Mouse (Mus musculus): ENCODE data around the gene Tmem108. TPM values are rescaled to one million over a fixed set of nuclear protein-coding genes. Genes with fewer than 3 reads are reported as not detected.
A peak's percentile ranks its signal among the peaks of the same experiment; 100 is the strongest.

Gene Tmem108
- total RNA-seq (2021) = not detected
- long read RNA-seq, experiment 1 = 0 reads
- long read RNA-seq, experiment 2 = 0 reads

DNA sequence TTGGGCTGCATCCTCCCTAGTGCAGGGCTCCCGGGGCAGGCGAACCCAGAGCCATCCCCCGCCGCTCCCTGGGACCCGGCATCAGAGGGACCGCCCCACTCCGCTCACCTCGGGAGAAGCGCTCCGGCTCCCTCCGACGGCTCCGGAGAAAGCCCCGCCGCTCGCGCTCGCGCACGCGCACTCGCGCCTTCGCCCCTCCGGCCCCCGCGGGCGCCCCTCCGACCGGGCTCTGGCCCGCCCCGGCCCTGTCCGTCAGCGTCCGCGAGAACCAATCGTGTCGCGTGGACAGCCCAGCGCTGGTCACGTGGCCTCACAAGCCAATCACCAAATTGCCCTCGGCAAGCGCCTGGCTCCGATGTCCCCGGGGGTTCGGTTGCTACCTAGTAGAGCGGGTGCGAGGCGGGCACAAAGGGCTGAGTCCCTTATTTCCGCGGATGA is at the start of gene Tmem108:
TSS of gene Tmem108 (minus strand) at position 191 of the 438 bp plus-strand sequence.
- DNase-seq (ENCODE audit: low spot score) = peak; percentile 28

DNA sequence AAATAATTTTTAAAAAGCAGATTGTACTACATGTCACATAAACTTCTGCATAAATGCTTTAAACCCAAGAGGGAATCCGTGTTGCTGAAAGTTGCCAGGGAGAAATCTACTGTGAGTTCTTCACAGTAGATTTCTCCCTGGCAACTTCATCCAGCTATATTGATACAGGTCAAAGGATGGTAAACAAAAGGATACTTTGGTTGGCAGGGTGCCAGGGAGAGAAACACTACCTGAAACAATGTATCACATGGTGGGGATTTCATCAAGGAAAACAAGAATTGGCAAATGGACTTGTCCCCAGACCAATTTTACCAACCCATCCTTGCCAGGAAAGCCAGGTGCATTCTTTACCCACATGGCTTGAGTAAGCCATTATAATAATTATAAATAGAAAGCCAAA is 27.4 kb upstream of the Tmem108 start:
- no peak for DNase-seq (ENCODE audit: low spot score)

DNA sequence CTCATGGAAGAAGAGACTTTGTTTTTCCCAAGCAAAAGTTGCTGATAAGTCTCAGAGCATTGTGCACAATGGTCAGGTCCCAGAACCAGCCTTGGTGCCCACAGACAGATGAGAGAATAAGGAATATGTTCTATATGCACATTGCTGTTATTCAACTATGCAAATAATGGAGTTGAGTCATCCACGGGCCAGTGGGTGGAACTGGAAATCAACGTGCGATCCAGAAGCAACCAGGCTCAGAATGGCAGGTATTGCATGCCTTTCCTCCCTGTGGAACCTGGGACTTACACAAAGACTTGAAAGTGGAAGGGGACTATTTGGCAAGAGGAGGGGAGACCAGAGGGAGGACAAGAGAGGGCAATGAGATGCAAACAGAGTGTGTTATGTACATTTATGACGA is 22.5 kb upstream of the Tmem108 start:
- no peak for DNase-seq (ENCODE audit: low spot score)

- no peak for DNase-seq (ENCODE audit: low spot score)
Observed at GRCm38 (mm10) chr9:103783276-103783675, 21.6 kb upstream of the Tmem108 start.

DNA sequence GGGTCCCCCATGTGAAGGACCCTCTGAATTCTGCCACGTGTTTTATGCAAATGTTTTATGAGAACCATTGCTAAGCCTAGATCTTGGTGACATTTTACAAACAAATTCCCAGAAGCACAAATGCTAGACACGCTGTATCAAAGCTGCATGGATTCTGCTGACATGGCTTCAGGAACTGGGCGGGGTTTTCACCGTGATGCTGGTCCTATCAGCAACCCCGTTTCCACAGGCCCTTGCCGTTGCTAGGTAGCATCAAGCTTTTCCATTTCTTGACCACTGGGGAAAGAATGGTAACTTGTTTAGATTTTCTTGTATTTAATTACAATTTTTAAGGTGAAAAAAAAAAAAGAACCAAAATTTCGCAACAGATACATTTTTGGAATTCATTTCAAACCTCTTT is 20.7 kb upstream of the Tmem108 start:
- DNase-seq (ENCODE audit: low spot score) = no peak

- no peak for DNase-seq (ENCODE audit: low spot score)
Observed at GRCm38 (mm10) chr9:103781407-103781806, 19.8 kb upstream of the Tmem108 start.

- DNase-seq (ENCODE audit: low spot score) = no peak
Observed at GRCm38 (mm10) chr9:103780598-103780997, 19.0 kb upstream of the Tmem108 start.

GRCm38 (mm10) chr9:103778185-103778584 is 16.5 kb upstream of the Tmem108 start:
- DNase-seq (ENCODE audit: low spot score) = no peak

- DNase-seq (ENCODE audit: low spot score) = no peak
Observed at GRCm38 (mm10) chr9:103761151-103761571, 476 bp downstream of the Tmem108 start.

GRCm38 (mm10) chr9:103760356-103760755 is 1.3 kb downstream of the Tmem108 start:
- DNase-seq (ENCODE audit: low spot score) = no peak

- DNase-seq (ENCODE audit: low spot score) = no peak
Observed at GRCm38 (mm10) chr9:103759829-103760228, 1.8 kb downstream of the Tmem108 start.

GRCm38 (mm10) chr9:103758930-103759695 is 2.5 kb downstream of the Tmem108 start:
- peak; percentile 37 for DNase-seq (ENCODE audit: low spot score)

DNA sequence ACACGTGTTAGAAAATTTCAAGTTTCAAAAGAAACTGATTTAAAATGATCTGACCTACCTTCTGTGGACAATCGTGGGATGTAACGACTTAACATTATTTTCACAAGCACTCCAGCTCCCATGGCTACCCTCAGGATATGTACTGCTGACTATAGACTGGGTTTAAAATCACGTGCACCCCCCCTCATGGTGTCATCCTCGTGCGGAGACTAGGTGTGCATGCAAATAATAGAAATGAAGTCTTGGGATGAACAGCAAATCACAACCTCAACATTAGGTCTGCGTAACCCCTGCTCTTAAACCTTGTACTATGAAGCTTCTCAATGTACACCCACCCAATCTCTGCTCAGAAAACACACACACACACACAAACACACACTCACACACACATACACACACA is 3.4 kb downstream of the Tmem108 start:
- DNase-seq (ENCODE audit: low spot score) = no peak

GRCm38 (mm10) chr9:103752618-103753017 is 9.0 kb downstream of the Tmem108 start:
- no peak for DNase-seq (ENCODE audit: low spot score)

DNA sequence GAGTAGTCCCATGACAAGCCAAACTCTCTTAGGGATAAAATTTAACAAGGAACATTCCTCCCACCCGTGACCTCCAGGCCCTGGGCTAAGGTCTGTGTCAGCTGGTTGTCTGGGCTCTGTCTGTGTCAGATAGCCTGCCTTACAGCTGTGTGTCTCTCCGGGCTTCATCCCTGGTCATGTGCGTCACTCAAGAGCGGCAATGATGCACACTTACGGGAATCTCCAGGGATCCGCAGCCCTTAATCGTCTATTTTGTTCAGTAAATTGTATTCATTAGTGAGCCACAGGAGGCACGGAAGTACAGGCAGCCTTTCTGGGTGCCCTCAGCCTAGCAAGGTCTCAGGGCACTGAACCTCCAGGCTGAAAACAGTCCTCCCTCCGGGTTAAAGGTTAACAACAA is 10.1 kb downstream of the Tmem108 start:
- no peak for DNase-seq (ENCODE audit: low spot score)

DNA sequence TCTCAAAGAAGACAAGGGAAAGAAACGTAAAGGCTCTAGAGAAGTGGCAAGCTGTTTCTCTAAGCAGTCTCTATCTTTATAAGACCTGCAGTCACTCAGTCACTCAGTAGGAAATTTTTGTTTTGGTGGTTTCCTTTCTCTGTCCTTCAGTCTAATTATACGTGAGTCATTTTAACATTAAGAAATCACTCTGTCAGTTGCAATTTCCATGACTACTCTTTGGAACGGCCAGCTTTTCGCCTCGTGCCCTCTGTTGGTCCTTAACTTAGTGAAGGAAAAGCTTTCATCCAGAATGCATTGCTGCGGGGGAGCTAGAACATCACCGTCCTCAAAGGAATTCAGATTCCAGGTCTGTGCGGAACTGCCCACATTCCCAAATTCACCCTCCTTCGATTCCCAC is 11.1 kb downstream of the Tmem108 start:
- DNase-seq (ENCODE audit: low spot score) = no peak

- no peak for DNase-seq (ENCODE audit: low spot score)
Observed at GRCm38 (mm10) chr9:103746598-103746997, 15.0 kb downstream of the Tmem108 start.

- no peak for DNase-seq (ENCODE audit: low spot score)
Observed at GRCm38 (mm10) chr9:103740145-103740544, 21.5 kb downstream of the Tmem108 start.

DNA sequence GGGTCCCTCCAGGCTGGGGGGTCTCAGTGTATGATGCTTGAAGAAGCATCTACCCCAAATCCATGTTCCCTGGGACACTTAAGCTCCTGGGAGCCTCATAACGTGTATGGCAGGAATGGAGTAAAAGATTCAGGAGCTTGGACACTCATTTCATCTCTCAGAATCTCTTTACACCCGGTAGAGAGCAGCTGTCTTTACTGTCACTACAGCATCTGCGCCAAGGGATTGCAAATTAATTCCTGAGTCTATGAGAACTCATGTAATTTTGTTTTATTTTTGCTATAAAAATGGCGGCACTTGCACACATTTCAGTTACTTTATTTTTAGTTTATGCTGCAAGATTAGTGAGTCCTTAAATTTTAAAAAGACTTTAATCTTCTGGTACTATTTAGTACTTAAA is 22.6 kb downstream of the Tmem108 start:
- no peak for DNase-seq (ENCODE audit: low spot score)

DNA sequence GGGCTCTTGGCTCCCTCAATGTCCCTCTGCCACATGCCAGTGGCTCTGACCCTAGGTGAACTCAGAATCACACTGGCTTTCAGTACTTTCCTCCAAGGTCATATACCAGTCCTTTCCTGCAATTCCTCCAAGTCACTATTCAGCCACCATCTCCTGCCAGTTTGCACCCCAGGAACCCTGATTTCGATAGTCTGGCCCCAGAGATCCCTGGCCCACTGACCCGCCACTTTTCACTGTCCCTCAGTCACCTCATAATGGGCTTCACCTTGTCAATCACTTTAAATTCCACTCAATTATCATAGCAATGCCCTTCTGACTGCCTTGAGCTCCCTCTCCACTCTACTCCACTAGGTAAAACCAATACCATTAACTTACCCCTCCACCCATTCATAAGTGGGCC is 31.9 kb downstream of the Tmem108 start:
- DNase-seq (ENCODE audit: low spot score) = no peak

DNA sequence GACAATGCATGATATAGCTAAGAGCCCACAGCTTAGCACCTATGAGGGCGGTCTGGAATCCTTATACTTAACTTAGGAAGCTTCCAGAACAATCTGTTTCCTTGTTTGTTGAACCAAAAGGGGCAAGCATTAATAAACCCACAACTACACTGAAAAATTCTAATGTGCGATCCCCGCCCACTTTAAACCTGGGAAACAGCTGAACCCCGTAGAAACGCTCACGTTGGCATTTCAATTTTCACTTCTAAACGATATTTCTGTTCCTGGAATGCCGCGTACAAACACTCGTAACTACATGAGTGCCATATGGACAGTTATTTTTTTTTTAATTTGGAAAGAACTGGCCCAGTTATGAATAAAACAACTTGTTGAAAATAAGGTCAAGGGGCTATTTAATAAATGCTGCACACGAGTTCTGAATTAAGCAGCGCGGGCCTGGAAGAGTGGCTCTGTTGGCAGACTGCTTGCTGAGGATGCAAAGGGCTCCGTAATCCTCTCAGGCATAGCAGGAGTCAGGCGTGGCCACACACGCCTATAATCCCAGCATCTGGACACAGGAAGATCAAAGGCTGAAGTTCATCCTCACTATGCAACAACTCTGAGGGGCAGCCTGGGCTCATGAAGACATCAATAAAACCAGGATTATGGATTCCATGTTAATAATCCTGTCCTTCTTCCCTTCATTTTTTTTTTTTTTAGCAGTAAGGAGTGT is 34.7 kb downstream of the Tmem108 start:
- no peak for DNase-seq (ENCODE audit: low spot score)

DNA sequence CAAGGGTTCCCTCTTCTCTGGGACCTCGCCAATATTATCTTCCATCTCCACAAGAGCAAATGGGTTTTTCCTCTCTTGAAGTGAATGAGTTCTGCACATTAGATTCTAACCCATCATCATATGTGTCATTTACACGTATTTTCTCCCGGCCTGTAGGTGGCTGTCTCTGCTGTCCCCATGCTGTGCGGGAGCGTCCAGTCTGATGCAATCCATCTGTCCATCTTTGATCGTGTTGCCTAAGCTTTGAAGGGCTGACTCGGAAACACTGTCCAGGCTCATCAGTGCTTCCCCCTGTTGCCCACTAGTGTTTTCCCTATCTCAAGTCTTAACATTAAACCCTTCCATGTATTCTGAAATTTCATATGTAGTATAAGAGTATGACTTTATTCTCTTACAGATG is 36.1 kb downstream of the Tmem108 start:
- DNase-seq (ENCODE audit: low spot score) = no peak

- no peak for DNase-seq (ENCODE audit: low spot score)
Observed at GRCm38 (mm10) chr9:103721486-103721885, 40.2 kb downstream of the Tmem108 start.

All from gastrocnemius, adult 18-20 months (tissue).